Mouse (Mus musculus) forebrain, embryonic 11.5 days (tissue): Measurements from ENCODE around the gene Rab34. TPM values are rescaled to one million over a fixed set of nuclear protein-coding genes. Genes with fewer than 3 reads are reported as not detected.
"Not testable (repeated sequence)": the region's sequence is repeated elsewhere in the genome, so short reads cannot be mapped to it uniquely, and the experiment has no call there.

Experiments used
- ATAC-seq: fragments of 200-750 bp; cut with Nextera tagmentation; replicated peaks from 2 replicates; pipeline ENCODE4 v1.8.0; 2017; ENCODE audit warnings: moderate TSS enrichment; ENCODE audit not compliant: low FRiP score
- DNase-seq: peaks from one replicate; pipeline ENCODE4 v3.0.0-alpha.2; 2017; ENCODE audit warnings: low spot score
- H3K27ac ChIP-seq: fragments of 300-500 bp; sonication (generic); 2 replicates; pipeline ENCODE4 v1.5.1; 2014; ENCODE audit warnings: low read depth, low read length
- H3K27me3 ChIP-seq: fragments of 300-500 bp; sonication (generic); 2 replicates; pipeline ENCODE4 v1.6.1; 2014; ENCODE audit warnings: mild to moderate bottlenecking, low read length, mixed read lengths; ENCODE audit not compliant: control insufficient read depth, insufficient read depth
- H3K36me3 ChIP-seq: fragments of 300-500 bp; sonication (generic); 2 replicates; pipeline ENCODE4 v1.6.1; 2014; ENCODE audit warnings: mild to moderate bottlenecking, low read length, moderate library complexity, mixed read lengths; ENCODE audit not compliant: control insufficient read depth, insufficient read depth
- H3K4me1 ChIP-seq: fragments of 300-500 bp; sonication (generic); replicated peaks from 2 replicates; pipeline ENCODE4 v1.6.1; 2014; ENCODE audit warnings: low read length, mixed read lengths; ENCODE audit not compliant: control insufficient read depth, insufficient read depth
- H3K4me2 ChIP-seq: fragments of 300-500 bp; sonication (generic); 2 replicates; pipeline ENCODE4 v1.6.1; 2014; ENCODE audit warnings: low read depth, mild to moderate bottlenecking, low read length, moderate library complexity, mixed read lengths; ENCODE audit not compliant: severe bottlenecking
- H3K4me3 ChIP-seq: fragments of 300-500 bp; sonication (generic); 2 replicates; pipeline ENCODE4 v1.5.1; 2014; ENCODE audit warnings: low read depth, low read length
- H3K9ac ChIP-seq: fragments of 300-500 bp; sonication (generic); 2 replicates; pipeline ENCODE4 v1.6.1; 2014; ENCODE audit warnings: low read length
- H3K9me3 ChIP-seq: fragments of 300-500 bp; sonication (generic); 2 replicates; pipeline ENCODE4 v1.6.1; 2016; ENCODE audit warnings: low read length, mixed read lengths; ENCODE audit not compliant: control insufficient read depth
- WGBS: fragments of 180-500 bp; shearing (Covaris S2); extraction: QIAGEN DNeasy Blood & Tissue Kit; methylation state at CpG from one replicate; pipeline ENCODE4 v1.1.7; 2014; 5-methylcytosine and 5-hydroxymethylcytosine counted together
- polyA plus RNA-seq: library from polyadenylated mRNA; unstranded; fragments of >200 nt; fragmentation: Nextera tagmentation; extraction: Ambion mirVana; gene quantifications from 2 replicates; pipeline ENCODE4 v1.2.1, GENCODE M21; 2014

The Rab34 gene
- polyA plus RNA-seq, 1 experiment from 2014 or later, result 54.7 TPM

DNA sequence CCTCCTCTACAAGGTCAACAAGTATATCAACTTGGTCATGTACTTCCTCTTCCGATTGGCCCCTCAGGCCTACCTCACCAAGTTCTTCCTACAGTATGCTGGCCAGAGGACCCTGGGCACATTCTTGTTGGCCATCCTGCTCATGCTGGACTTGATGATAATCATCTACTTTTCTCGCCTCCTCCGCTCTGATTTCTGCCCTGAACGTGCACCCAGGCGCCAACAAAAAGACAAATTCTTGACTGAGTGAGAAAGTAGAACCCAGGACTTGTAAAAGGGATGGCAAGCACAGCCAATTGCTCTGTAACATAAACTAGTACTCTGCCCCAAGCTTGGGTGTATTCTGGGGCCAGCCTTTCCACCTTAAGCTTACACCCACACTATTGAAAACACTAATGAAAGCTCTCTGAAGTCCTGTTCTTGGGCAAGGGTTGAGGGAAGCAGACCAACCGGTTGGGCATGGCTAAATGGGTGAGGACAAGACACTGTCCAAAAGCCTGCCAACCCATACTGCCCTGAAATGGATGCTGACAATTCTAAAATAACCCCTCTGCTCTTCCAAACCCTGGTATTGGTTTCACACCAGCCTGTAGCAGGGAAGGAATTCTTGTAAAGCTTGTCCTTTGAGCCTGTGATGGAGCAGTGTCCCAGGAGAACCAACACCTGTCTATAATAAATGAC, 8.0 kb upstream of the Rab34 start:
- ATAC-seq (no peak), DNase-seq (no peak)
- Histone ChIP-seq H3K9me3 (no peaks in the 10 kb centered on the region), H3K27me3 (no peaks in the 10 kb centered on the region), H3K9ac (no peak overlapping the region; the same call in 1 of the 2 replicates), H3K4me2 (peak overlapping the region; percentile 13; the same call in 1 of the 2 replicates), H3K4me1 (peaks cover 28% of the 10 kb centered on the region), H3K36me3 (peaks cover 4% of the 10 kb centered on the region), H3K27ac (no peak overlapping the region), H3K4me3 (0 out of 2 replicates have a peak overlapping the region, but pooled peaks have one; percentile 0)
- WGBS, result 79% methylated on average over 6 of the region's 6 CpGs

DNA sequence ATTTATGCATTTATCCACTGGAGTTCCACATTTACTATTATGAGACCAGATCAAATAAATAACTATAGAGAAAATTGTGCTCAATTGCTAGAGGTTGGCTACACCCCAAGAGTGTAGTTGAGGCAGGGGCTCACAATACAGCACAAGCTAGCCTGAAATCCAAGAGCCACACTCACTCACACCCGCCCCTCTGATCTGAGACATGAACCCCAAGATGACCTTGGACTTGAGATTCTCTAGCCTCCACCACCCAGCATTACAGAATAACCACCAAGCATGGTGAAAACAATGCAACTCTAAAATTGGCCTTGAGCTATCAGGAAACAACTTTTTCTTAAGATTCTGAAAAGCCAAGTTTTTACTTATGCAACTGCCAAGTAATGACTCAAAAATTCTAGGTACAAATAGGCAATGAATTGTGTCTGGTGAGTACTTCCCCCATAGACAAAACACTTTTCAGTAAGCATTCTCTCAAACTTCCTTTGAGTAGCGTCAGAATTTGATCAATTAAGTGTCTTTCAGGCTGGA, 6.3 kb upstream of the Rab34 start:
- WGBS, result 50% methylated on average over 2 of the region's 2 CpGs
- no peaks in the 10 kb centered on the region for H3K9me3 ChIP-seq
- DNase-seq, result no peak
- no peak overlapping the region for H3K27ac ChIP-seq
- H3K4me2 ChIP-seq, result peak overlapping the region; percentile 70
- peak overlapping the region; percentile 92 for H3K4me3 ChIP-seq
- H3K36me3 ChIP-seq, result peaks cover 4% of the 10 kb centered on the region
- peak overlapping the region; percentile 96 for H3K9ac ChIP-seq
- H3K27me3 ChIP-seq, result no peaks in the 10 kb centered on the region
- peaks cover 26% of the 10 kb centered on the region for H3K4me1 ChIP-seq
- no peak for ATAC-seq

DNA sequence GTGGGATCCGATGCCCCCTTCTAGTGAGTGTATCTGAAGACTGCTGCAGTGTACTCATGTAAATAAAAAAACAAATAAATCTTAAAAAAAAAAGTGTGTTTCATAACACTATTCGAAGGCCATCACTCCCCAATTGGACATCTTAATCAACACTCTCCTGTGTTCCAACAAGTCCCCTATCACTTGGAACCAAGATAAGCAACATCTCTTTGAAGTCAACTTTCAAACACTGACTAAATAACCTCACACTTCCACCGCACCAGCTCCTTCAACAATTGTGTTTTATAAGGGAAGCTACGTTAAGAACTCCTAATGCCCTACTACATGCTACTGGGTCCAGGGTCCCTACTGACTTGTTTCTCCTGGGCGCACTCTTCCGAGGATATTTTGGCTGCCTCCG, 5.8 kb upstream of the Rab34 start:
- Histone ChIP-seq H3K9me3 (no peaks in the 10 kb centered on the region), H3K27ac (no peak overlapping the region), H3K4me3 (peak overlapping the region; percentile 92), H3K4me1 (peaks cover 21% of the 10 kb centered on the region), H3K4me2 (peak overlapping the region; percentile 70), H3K9ac (peak overlapping the region; percentile 96), H3K27me3 (no peaks in the 10 kb centered on the region), H3K36me3 (peaks cover 4% of the 10 kb centered on the region)
- no peak for ATAC-seq
- no peak for DNase-seq
- 12% methylated on average over 7 of the region's 7 CpGs for WGBS

DNA sequence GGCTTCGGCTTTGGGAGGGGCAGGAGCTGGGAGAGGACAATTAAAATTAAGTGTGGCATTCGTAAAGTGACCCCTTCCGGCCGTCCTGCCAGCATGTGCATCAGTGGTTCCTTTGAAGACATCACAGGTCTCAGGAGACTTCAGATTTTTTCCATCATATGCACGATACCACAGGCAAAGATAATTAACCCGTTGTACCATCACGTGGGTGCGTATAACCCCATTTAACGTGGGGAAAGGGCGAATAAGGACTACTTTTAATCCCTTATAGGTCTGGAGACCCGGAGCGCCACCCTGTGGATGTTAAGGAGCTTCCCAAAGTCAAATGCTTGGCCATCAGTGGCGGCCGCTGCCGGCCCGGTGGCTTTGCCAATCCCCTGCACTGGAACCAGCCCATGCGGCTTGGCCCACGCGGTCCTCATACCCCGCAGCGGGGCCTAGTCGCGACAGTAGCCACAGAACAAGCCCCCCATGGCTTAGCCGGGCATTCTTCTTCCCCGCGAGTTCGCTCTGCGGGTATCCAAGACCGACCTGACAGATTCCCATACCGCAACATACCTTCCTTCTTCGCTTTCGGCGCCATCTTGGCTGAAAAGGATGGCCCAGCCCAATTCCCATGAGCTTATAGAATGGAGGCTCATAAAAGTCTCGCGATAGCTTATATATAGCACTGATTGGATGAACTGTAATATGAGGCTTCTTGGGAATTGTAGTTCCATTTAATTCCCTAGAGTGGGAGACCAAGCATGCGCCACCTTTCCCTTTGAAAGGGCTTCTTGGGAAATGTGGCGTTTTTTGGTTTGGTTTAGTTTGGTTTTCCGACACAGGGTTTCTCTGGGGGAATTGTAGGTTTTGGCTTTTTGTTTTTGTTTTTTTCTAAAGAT, 5.0 kb upstream of the Rab34 start, which contains the start of gene Rpl23a:
Rpl23a (minus strand) TSS at position 624 of the 884 bp plus-strand sequence.
- H3K4me1 ChIP-seq, result peaks cover 21% of the 10 kb centered on the region
- WGBS, result under 1% methylated on average over 38 of the region's 38 CpGs
- ATAC-seq, result peak; percentile 91

DNA sequence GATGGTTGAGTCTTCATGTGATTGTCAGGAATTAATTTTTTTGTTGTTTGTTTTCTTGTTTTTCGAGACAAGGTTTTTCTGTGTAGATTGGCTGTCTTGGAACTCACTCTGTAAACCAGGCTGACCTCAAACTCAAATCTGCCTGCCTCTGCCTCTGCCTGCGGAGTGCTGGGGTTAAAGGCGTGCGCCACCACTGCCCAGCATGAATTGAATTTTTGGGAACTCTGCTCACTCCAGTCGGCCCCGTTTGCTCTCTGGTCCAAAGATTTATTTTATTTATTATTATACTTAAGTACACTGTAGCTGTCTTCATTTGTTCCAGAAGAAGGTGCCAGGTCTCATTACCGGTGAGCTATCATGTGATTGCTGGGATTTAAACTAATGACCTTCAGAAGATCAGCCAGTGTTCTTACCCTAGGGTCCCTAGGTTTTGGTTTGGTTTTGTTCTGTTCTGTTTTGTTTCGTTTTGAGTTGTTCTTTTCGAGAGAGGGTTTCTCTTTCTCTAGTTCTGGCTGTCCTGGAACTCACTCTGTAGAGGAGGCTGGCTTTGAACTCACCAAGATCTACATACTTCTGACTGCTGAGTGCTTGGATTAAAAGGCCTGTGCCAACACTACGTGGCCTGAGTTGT, 4.2 kb upstream of the Rab34 start:
- ATAC-seq, result peak; percentile 15; the same call in 1 of the 2 replicates
- 56% methylated on average over 10 of the region's 10 CpGs for WGBS
- H3K27ac ChIP-seq, result no peak overlapping the region

More for the DNA sequence above, 5.0 kb upstream of the Rab34 start, which contains the start of gene Rpl23a:
- peak; percentile 88 for DNase-seq
- Histone ChIP-seq H3K27ac (peak within 1 kb of the TSS; percentile 85), H3K4me3 (peak within 1 kb of the TSS; percentile 92), H3K36me3 (peaks cover 4% of the 10 kb centered on the region), H3K9ac (peak within 1 kb of the TSS; percentile 96), H3K27me3 (no peaks in the 10 kb centered on the region), H3K4me2 (peak within 1 kb of the TSS; percentile 70), H3K9me3 (no peaks in the 10 kb centered on the region)

DNA sequence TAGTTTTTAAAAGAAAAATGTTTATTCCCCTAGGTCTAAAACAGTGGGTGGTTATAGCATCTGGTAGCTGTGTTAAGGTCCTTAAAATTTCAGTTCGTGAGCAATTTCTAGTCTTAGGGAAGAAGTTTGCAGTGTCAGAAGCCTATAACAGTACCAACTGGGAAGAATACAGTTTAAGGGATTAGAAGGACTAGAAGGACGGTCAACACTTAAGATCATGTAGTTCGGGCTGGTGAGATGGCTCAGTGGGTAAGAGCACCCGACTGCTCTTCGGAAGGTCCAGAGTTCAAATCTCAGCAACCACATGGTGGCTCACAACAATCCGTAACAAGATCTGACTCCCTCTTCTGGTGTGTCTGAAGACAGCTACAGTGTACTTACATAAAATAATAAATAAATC, 3.5 kb upstream of the Rab34 start:
- not testable (repeated sequence) for H3K27ac ChIP-seq, H3K36me3 ChIP-seq, ATAC-seq, H3K9ac ChIP-seq, H3K27me3 ChIP-seq, DNase-seq, H3K4me3 ChIP-seq, H3K9me3 ChIP-seq, H3K4me2 ChIP-seq
- H3K4me1 ChIP-seq, result peaks cover 15% of the 10 kb centered on the region
- 92% methylated on average over 6 of the region's 6 CpGs for WGBS

More for the DNA sequence above, 4.2 kb upstream of the Rab34 start:
- H3K4me1 ChIP-seq, result peaks cover 18% of the 10 kb centered on the region
- H3K27me3 ChIP-seq, result no peaks in the 10 kb centered on the region
- peak overlapping the region; percentile 92; the same call in 1 of the 2 replicates for H3K4me3 ChIP-seq
- H3K9ac ChIP-seq, result peak overlapping the region; percentile 32; the same call in 1 of the 2 replicates
- H3K4me2 ChIP-seq, result peak overlapping the region; percentile 39
- no peaks in the 10 kb centered on the region for H3K9me3 ChIP-seq
- peaks cover 4% of the 10 kb centered on the region for H3K36me3 ChIP-seq
- DNase-seq, result no peak

DNA sequence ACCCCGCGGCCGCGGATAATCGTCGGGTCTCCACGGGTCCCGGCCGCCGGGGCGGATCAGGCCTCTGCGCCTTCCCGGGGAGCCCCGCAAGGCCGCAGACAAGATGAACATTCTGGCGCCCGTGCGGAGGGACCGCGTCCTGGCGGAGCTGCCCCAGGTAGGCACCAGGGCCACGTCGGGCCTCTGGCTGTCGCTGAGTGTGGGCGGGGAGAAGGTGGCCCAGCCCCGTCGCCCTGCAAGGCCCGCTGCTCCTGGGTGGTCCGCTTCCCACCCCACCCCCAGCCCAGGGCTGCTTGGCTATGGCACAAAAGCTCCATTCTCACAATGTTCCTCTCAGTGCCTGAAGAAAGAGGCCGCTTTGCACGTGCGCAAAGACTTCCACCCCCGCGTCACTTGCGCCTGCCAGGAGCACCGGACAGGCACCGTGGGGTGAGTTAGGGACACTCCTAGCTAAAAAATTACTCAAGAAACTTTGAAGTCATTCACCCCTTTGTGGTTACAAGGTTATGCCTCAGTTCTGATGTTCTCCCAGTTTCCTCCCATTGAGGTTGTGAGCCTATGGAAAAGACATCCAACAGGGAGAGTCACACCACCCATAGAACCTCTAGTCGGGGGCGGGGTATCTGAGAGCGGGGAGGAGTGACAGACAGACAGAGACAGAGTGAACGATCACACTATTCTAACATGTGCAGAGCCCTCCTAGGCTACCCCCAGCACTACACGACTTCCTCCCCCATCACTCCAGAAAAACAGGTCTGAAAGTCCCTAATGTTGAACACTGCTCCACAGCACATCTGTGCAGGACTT, 1.2 kb downstream of the Rab34 start:
- peak; percentile 97 for DNase-seq
- Histone ChIP-seq H3K9me3 (no peaks in the 10 kb centered on the region), H3K4me3 (peak overlapping the region; percentile 70), H3K9ac (peak overlapping the region; percentile 81), H3K4me2 (peak overlapping the region; percentile 66), H3K27ac (peak overlapping the region; percentile 96), H3K4me1 (peaks cover 13% of the 10 kb centered on the region; the same call in 1 of the 2 replicates), H3K36me3 (peaks cover 5% of the 10 kb centered on the region), H3K27me3 (no peaks in the 10 kb centered on the region)
- peak; percentile 93 for ATAC-seq
- WGBS, result under 1% methylated on average over 37 of the region's 42 CpGs
